ENCODE assay signal across 16 mouse cellular contexts in the genomic region with DNA sequence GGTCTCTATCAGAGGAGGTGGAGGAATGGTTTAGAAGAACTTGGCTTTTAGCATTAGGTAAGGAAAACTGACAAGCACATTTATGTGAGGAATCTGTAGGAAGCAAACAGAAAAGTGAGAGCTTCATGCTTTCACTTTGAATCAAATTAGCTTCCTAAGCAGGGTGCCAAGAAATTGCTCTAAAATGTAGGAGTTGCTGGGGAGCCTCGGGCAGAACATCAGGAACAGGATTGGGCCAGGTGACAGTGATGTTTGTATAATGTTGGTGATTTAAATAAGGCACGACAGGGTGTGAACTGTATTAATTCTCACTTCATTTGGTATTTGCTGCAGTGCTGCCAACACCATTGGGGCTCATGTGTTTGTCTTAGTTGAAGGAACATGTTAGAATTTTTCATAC. TPM values are rescaled to one million over a fixed set of nuclear protein-coding genes. Genes with fewer than 3 reads are reported as not detected.
"Had no signal": no experiment of that assay in that cellular context is flagged by ENCODE, and none has a peak within 500 bp of the region (broad histone marks: within the 10 kb centered on the region; RNA-seq: fewer than 3 reads in every experiment).

No protein-coding gene starts in this region.

- H3K27me3 ChIP-seq: limb, embryonic 15.5 days; liver, embryonic 12.5 days; neural tube, embryonic 12.5 days; stomach, embryonic 15.5 days had no signal

- H3K9ac ChIP-seq: limb, embryonic 15.5 days; liver, embryonic 12.5 days; lung, embryonic 14.5 days; neural tube, embryonic 12.5 days; stomach, embryonic 15.5 days had no signal

- H3K4me3 ChIP-seq: limb, embryonic 15.5 days; liver, embryonic 12.5 days; midbrain, embryonic 10.5 days; myocyte; neural tube, embryonic 12.5 days; stomach, embryonic 15.5 days had no signal

- H3K9me3 ChIP-seq: limb, embryonic 15.5 days; liver, embryonic 12.5 days; midbrain, embryonic 10.5 days; neural tube, embryonic 12.5 days; stomach, embryonic 15.5 days had no signal

- ATAC-seq: liver, embryonic 12.5 days had no signal

- H3K4me1 ChIP-seq: limb, embryonic 15.5 days; liver, embryonic 12.5 days; midbrain, embryonic 10.5 days; neural tube, embryonic 12.5 days; stomach, embryonic 15.5 days had no signal

- H3K4me2 ChIP-seq: limb, embryonic 15.5 days; liver, embryonic 12.5 days; lung, embryonic 14.5 days; neural tube, embryonic 12.5 days; stomach, embryonic 15.5 days had no signal

- DNase-seq: kidney, postnatal 36 days; layer of hippocampus, adult 9-11 months; layer of hippocampus, postnatal 36 days; lung, embryonic 14.5 days; lung, postnatal 10 days; lung, postnatal 4 days; midbrain, embryonic 14.5 days; right cerebral cortex, postnatal 14 days; thymus, postnatal 4 days had no signal

- H3K27ac ChIP-seq: limb, embryonic 15.5 days; liver, embryonic 12.5 days; midbrain, embryonic 10.5 days; neural tube, embryonic 12.5 days; stomach, embryonic 15.5 days had no signal

RNA-seq across cellular contexts. Expression of a gene that starts 31.9 kb away (rescaled TPM):
- polyA plus RNA-seq: liver, embryonic 12.5 days; liver, embryonic 16.5 days had no signal
